Mouse (Mus musculus) spleen, adult 12 weeks (tissue): ENCODE measurements around the gene Nme7.

Source experiments
- DNase-seq: peaks from one replicate; pipeline ENCODE4 v3.0.0; 2022; ENCODE audit warnings: low spot score

The Nme7 gene

DNA sequence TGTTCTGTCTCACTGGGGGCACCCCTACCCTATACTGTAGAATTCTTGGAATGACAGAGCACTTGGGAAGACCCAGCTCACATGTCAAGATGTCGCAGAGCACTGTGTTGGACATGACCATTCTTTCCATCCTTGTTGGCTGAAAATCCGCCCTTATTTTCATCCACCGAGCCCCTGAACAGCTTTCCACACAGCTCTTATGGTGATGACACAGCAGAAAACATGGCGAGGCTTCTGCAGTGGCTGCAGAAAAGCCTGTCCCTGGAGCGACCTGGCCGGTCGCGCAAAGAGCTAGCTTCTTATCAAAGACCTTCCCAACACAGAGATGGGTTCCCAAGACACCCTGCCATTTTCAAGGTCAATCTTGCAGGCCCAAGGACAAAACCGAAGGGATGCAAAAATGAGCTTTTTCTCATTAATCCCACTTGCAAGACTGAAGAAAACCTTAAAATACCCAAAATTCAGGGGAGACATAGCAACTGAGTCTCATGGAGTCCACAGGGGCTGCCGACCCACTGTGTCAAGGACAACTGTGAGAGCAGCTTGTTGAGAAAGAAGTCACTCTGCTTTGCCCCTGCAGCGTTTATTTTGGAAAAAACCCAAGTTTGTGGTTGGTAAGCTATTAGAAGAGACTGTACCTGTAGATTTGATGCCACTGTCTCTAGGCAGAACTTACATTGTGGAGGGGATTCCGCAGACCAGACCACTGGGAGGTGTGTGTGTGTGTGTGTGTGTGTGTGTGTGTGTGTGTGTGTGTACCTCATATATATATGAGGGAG lies 155.4 kb downstream of the Nme7 start:
- DNase-seq: no peak

DNA sequence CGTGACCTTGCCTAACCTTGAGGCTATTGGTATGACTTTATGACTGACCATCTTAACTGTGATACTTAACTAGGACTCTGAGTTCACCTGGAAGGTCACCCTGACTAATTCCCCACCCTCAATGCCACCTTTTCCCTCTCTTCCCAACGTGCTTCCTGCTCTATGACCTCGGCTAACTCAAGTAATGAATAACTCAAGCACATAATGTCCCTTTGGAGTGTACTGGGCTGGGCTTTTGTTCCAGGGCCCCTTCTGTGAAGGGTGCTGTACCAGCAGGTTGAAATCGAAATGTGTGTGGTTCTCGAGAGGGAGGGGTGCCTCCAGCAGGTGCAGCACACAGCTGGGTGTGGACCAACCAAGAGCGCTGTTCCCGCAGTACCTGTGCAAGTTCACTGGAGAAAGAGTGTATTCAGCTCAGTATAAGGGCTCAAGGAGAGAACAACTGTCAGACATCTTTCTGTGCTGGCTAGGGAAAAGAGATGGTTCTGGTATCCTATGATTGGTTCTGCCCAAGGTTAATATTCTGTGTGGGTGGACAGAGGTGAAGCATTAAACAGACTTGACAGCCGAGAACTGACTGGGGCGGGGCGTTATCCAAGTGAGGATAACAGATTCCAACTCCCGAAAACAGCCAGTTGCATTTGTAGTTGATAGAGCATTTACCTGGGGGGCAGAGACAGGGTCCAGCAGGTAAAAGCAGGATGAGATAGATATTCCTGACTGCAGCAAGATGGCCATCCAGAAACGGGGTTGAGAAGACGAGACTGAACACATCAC lies 157.2 kb downstream of the Nme7 start:
- no peak for DNase-seq

DNA sequence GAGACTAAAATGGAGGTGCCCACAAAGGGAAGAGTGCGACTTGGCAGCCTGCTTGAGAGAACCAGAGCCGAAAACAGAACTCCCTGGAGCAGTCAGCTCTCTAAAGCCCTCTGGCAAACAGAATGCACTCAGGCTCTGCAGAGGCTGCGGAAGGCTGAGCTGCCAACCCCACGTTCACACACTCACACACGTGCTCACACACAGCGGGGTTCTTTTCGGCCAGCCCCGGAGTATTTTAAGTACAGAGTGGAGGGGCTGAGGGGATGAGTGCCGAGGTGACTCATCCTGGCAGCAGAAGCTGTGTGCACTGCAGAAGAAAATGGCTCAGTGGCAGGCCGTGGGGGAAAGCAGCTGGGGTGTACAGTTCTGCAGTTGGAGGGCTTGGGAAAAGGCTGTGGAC lies 157.8 kb downstream of the Nme7 start:
- DNase-seq: no peak

DNA sequence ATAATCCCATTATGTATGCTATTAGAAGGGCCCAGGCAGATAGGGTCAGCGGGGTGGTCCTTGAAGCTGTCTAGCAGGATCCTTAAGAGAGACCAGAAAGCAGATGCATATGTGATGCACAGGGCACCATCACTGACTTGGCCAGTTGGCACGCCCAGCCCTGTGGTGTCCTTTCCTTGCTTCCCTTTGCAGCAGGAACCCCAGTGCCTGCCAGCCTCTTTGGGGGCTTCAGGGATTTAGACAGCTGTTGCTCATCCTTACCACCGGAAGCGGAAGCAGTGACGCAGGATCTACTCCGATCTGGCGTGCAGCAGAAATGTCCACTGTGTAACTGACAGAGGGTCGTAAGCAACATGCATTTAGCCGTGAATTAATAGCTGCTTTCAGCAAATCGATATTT lies 163.5 kb downstream of the Nme7 start:
- DNase-seq: no peak

DNA sequence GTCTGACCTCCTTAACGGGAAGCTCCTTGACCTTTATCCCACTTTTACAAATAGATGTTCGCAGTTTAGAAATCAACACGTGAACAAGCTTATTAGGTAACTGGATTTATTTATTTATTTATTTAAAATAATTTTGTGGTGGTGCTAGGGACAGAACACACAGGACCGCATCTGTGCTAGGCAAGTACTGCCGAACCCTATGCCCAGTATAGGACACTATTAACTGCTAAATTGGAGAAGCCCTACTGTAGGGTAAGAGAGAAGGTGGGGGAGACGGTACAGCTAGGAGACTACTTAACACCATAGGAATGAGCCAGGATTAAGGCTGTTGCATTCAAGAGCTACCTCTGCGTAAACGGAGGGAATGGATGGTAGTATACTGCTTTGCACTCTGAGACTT lies 164.4 kb downstream of the Nme7 start:
- DNase-seq: no peak

DNA sequence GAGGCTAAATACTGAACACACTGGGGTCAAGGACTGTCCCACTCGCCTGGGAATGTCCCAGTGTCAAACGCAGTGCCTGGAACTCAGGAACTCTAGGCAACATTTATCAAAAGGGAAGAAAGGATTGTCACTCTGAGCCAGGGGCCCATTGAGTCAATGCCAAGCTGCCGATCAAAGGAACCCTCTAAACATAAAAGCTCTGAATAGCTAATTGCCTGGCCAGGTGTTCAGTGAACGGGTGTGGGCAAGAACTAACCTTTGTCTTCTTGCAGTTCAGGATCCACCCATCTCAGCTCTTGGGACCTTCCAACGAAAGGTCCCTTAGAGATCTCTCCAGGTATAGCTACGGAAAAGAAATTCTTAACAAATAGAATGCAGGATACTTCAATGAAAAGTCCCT lies 167.1 kb downstream of the Nme7 start:
- DNase-seq: no peak

DNA sequence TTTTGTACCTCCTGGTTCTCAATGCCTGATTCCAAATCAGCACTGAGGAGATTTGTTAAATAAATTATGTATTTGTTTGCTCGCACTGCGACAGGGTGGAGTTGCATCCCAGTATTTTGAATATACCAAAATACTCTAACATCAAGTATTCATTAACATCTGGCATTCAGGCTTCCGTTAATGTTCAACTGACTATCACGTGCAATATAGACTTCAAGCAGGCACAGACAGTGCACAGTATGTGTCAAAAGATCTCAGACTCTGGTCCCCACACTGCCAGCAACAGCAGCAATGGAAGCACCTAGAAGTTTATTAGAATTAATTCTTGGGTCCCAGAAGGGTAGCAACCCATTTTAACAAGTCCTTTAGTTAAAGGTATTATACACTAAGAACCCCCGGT lies 167.7 kb downstream of the Nme7 start:
- DNase-seq: no peak

DNA sequence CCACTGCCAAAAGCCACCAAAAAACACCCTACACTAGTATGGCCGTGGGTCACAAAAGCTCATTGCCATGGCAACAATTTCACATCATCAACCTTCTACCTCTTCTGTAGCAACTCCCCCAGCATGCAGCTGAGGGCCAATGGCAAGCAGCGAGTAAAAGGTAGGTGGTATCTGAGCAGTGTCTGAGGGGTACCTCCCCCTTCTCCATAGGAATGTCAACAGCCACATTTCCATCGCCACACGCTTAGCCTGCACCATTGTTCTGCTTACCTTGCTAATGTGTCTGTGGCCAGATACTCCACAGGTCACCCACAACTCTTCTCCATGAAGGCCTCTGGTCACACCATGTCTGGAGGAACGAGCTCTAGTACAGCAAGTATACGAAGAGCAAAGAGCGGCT lies 169.5 kb downstream of the Nme7 start:
- no peak for DNase-seq

DNA sequence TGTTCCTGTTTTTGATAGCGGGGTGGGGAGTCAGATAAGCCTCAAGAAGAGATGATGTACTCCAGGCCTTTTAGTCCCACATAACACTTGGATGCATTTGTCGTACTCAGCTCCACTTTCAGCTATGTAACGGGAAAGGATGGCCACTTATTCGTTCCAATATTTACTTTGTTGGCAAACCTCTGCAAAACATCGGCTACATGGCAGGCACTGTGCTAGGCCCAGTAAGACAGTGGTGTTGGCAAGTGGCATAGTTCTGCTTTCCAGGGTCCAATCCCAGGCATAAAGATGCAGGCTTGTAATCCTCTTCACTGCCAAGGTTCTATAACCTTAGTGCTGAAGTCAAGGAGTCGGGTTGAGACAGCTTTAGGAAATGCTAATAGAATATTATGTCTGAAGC lies 170.4 kb downstream of the Nme7 start:
- no peak for DNase-seq

DNA sequence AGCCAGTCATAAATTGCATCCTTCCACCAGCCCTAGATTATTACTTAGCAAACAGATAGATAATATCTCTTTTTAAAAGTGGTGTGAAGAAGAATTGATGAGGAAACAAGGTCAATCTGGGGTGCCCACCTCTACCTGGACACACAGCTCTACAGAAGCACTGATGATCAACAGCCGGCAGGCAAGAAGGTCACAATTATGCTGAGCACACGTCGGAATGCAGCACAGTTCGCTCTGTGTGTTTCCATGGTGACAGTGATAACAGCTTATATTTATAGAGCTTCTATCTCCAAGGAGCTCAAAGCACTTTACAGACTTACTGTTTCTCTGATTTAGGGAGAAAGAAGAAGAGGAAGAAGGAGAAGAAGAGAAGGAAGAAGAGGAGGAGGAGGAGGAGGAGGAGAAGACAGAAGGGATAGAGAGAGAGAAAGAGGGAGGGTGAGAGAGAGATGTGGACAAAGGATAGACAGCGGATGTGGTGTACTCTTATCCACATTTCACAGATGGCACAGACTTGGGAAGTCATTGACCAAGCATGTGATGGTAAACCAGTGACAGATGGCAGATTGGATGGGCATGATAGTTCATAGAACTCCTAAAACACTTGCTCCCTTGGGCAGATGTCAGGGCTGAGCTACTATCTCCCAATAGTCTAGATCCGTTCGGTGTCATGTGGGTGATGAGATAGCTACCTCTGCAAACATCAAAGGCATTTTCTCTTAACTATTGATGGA lies 171.0 kb downstream of the Nme7 start:
- no peak for DNase-seq

DNA sequence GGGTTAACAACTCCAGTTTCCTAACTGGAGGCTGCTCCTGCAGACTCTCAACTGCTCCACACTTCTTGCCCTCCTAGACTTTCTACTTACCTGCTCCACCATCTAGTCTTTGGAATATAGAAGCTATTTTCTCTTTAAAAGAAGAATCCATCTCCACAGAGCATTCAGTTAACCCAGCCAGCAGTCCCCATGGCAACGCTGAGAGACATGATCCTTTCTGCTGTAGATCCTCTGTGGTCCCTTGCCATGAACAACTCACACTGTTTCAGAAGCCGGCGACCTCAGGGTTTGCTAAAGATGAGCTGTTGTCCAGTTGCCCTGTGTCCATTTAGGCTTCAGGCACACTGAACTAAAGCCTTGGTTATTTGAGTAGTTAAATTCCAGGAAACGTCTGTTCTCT lies 172.0 kb downstream of the Nme7 start:
- DNase-seq: no peak

DNA sequence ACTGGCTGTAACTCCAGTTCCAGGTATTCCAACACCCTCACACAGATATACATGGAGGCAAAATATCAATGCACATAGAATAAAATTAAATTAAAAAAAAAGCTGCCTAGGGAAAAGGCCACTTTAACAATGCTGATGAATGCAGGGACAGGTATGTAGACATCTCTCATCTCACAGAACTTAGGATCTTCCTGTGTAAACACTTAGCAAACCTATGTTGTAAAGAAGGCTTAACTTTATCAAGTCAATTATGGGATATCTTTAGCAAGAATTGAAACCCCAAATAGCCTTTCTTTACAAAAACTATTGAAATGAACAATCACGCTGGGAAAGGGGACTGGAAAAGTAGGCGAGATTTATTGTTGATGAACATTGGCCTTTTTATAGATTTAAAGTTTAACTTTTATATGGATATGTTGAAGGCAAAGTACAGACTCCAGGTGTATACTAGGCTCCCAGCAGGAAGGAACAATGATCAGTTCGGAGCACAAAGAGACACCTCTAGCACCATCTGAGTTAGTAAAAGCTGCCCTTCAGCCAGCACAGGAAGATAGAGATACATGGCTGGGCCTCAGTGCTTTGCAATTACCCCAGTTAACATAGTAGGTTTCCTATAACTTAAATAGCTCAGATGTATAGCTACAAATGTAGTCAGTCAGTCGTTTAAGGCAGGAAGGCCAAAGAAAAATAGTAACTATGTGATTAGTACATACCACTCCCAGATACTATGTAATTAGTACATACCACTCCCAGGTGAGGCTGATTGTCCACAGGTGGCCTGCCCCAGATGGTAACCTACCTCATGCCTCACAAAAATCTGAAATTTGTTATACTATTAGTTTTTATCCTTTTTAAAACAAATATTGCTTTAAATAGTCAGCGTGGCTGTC lies 177.1 kb downstream of the Nme7 start:
- no peak for DNase-seq

DNA sequence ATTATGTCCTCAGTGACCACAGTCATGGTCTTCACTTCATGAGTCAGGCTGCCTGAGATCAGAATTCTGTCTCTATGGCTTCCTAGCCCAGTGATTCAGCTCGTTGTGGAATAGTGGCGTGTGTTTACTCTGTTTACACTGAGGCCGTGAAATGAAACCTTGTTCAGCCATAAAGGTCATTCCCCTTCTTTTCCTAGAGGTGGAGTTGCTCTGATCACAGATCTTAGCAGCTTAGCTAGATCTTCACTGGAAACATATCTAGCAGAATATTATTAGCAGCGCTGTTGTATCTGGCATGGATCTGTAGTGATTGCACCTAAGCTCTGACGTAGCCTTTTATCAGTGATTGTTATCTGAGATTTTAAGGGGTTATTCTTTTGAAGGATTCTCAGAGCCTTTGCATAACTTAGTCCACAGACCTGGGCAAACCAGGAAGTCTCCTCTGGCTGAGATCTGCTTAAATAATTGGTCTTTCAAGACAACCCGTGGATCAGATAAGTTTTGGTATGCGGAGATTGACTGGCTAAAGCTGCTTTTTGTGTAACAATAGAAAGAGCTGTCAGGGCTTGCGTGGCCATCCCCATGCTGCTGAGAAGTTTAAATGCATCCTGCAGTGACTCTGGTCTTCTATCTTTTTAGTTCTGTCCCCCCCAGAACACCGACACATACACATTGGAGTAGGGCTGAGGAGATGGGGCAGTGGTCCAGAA lies 177.9 kb downstream of the Nme7 start:
- no peak for DNase-seq

DNA sequence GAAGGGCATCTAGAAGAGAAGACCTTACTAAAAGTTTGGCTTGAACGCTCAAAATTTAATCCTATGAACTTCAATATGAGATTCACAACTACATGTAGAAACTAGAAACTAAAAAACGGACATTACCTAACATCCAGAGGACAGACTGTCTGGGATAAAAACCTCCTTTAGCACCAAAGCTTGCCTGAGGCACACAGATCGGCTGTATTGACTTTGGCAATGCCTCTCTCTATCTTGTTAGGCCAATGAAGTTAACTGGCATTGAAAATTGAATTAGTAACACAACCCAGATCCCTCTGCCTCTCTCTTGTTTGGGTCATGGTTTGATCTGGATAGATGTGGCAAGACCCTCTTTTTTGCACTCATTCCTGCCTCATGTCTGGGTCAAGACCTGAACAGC lies 178.9 kb downstream of the Nme7 start:
- DNase-seq: no peak

DNA sequence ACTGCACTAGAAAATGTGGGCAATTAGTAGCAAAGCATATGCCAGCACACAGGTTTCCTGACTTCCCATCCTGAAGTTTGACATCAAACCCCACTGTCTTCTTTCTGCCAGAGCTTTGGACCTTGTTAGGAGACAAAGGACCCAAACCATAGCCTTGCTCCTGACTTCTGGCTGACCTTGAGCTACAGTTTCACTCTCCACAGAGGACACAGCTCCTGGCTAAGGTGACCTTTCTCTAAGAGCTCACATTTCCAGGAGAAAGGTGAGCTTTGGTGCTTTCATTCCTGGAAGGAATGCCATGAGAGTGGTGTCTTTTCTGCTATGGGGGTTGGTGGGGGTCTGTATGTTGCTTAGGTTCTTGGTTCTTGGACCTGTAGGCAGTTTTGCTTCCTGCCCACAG lies 179.8 kb downstream of the Nme7 start:
- no peak for DNase-seq
